Mouse (Mus musculus) spleen, postnatal 0 days (tissue): ENCODE data around the gene Olfr478. TPM values are rescaled to one million over a fixed set of nuclear protein-coding genes. Genes with fewer than 3 reads are reported as not detected.

ENCODE experiments used
- polyA plus RNA-seq: library from polyadenylated mRNA; unstranded; fragments of >200 nt; fragmentation: Nextera tagmentation; extraction: Ambion mirVana; gene quantifications from 2 replicates; pipeline ENCODE4 v1.2.1, GENCODE M21; 2015

The Olfr478 gene
- polyA plus RNA-seq: not detected in 2 replicates

GRCm38 (mm10) chr7:108033889-108034288 lies at the start of gene Olfr478:
TSS of gene Olfr478 (minus strand) at chr7:108033989.

GRCm38 (mm10) chr7:108079555-108079954 lies 45.8 kb upstream of the Olfr478 start, which contains the start of gene Olfr481:
TSS of gene Olfr481 (plus strand) at chr7:108079855.

GRCm38 (mm10) chr7:108067246-108067645 lies 33.5 kb upstream of the Olfr478 start, which contains the start of gene Olfr480:
TSS of gene Olfr480 (minus strand) at chr7:108067346.

GRCm38 (mm10) chr7:108050393-108050792 lies 16.6 kb upstream of the Olfr478 start, which contains the start of gene Olfr479:
TSS of gene Olfr479 (plus strand) at chr7:108050693.

GRCm38 (mm10) chr7:107986393-107986792 lies 47.4 kb downstream of the Olfr478 start, which contains the start of gene Olfr477:
TSS of gene Olfr477 (plus strand) at chr7:107986693.

Other genes with a start within 250 kb of the Olfr478 start
- not detected in 2 replicates for gene Ovch2, start 232.8 kb downstream of the Olfr478 start, polyA plus RNA-seq
- gene Olfr467, start 221.7 kb downstream of the Olfr478 start, polyA plus RNA-seq: not detected in 2 replicates
- not detected in 2 replicates for gene Olfr469, start 208.4 kb downstream of the Olfr478 start, polyA plus RNA-seq
- not detected in 2 replicates for gene Olfr470, start 186.5 kb downstream of the Olfr478 start, polyA plus RNA-seq
- gene Olfr472, start 136.1 kb downstream of the Olfr478 start, polyA plus RNA-seq: not detected in 2 replicates
- gene Olfr473, start 103.5 kb downstream of the Olfr478 start, polyA plus RNA-seq: not detected in 2 replicates
- gene Olfr474, start 79.3 kb downstream of the Olfr478 start, polyA plus RNA-seq: not detected in 2 replicates
- gene Olfr476, start 69.2 kb downstream of the Olfr478 start, polyA plus RNA-seq: not detected in 2 replicates
- gene Olfr477, start 47.3 kb downstream of the Olfr478 start, polyA plus RNA-seq: not detected in 2 replicates
- not detected in 2 replicates for gene Olfr479, start 16.7 kb upstream of the Olfr478 start, polyA plus RNA-seq
- not detected in 2 replicates for gene Olfr480, start 33.4 kb upstream of the Olfr478 start, polyA plus RNA-seq
- gene Olfr481, start 45.9 kb upstream of the Olfr478 start, polyA plus RNA-seq: not detected in 2 replicates
- gene Olfr482, start 63.6 kb upstream of the Olfr478 start, polyA plus RNA-seq: 0.12 TPM in 2 replicates
- gene Olfr483, start 66.9 kb upstream of the Olfr478 start, polyA plus RNA-seq: not detected in 2 replicates
- not detected in 2 replicates for gene Olfr484, start 93.5 kb upstream of the Olfr478 start, polyA plus RNA-seq
- not detected in 2 replicates for gene Olfr485, start 125.9 kb upstream of the Olfr478 start, polyA plus RNA-seq
- not detected in 2 replicates for gene Olfr486, start 138.8 kb upstream of the Olfr478 start, polyA plus RNA-seq
- not detected in 2 replicates for gene Olfr487, start 180.6 kb upstream of the Olfr478 start, polyA plus RNA-seq
- gene Olfr488, start 224.4 kb upstream of the Olfr478 start, polyA plus RNA-seq: not detected in 2 replicates